Mouse (Mus musculus) embryonic fibroblast, embryonic 13.5 days (primary cell): Measurements from ENCODE around the gene Fuz.
A peak's percentile ranks its signal among the peaks of the same experiment; 100 is the strongest.

Experiments
- CTCF ChIP-seq: IDR thresholded peaks from 2 replicates; pipeline ENCODE4 v1.5.1; 2011; ENCODE audit warnings: mild to moderate bottlenecking, control low read depth, low read length, moderate library complexity, borderline replicate concordance; ENCODE audit not compliant: insufficient read depth
- POLR2A ChIP-seq: IDR thresholded peaks from 2 replicates; pipeline ENCODE4 v1.6.1; 2011; ENCODE audit warnings: low read depth, mild to moderate bottlenecking, control low read depth, low read length, moderate library complexity

- TF ChIP-seq POLR2A = peak; percentile 88
- no peak for TF ChIP-seq CTCF
Observed at GRCm38 (mm10) chr7:44869697-44870528, 26.0 kb upstream of the Fuz start, which contains the start of gene Ptov1.
